Mouse (Mus musculus) midbrain, postnatal 0 days (tissue): ENCODE results near the gene Lrrc3b. TPM values are rescaled to one million over a fixed set of nuclear protein-coding genes. Genes with fewer than 3 reads are reported as not detected.

Experiments
- ATAC-seq: fragments of 200-750 bp; cut with Nextera tagmentation; 2 replicates; pipeline ENCODE4 v1.8.0; 2017; ENCODE audit warnings: moderate number of reproducible peaks, mild to moderate bottlenecking, moderate TSS enrichment, moderate library complexity; ENCODE audit not compliant: low FRiP score
- DNase-seq: peaks from one replicate; pipeline ENCODE4 v3.0.0-alpha.2; 2015; ENCODE audit warnings: low spot score
- H3K27ac ChIP-seq: fragments of 300-500 bp; sonication (generic); 2 replicates; pipeline ENCODE4 v1.5.1; 2014; ENCODE audit warnings: low read depth, mild to moderate bottlenecking, low read length, mixed read lengths
- H3K27me3 ChIP-seq: fragments of 300-500 bp; sonication (generic); 2 replicates; pipeline ENCODE4 v1.6.1; 2014; ENCODE audit warnings: low read length, control low read depth, mixed read lengths; ENCODE audit not compliant: insufficient read depth
- H3K36me3 ChIP-seq: fragments of 300-500 bp; sonication (generic); 2 replicates; pipeline ENCODE4 v1.6.1; 2014; ENCODE audit warnings: low read length, control low read depth, mixed read lengths; ENCODE audit not compliant: insufficient read depth
- H3K4me1 ChIP-seq: fragments of 300-500 bp; sonication (generic); 2 replicates; pipeline ENCODE4 v1.6.1; 2014; ENCODE audit warnings: mild to moderate bottlenecking, control low read depth, antibody characterized with exemption, low read length, mixed read lengths; ENCODE audit not compliant: insufficient read depth
- H3K4me2 ChIP-seq: fragments of 300-500 bp; sonication (generic); 2 replicates; pipeline ENCODE4 v1.6.1; 2014; ENCODE audit warnings: low read depth, mild to moderate bottlenecking, low read length, mixed read lengths; ENCODE audit not compliant: poor library complexity, severe bottlenecking
- H3K4me3 ChIP-seq: fragments of 300-500 bp; sonication (generic); 2 replicates; pipeline ENCODE4 v1.5.1; 2014; ENCODE audit warnings: low read depth, mild to moderate bottlenecking, low read length, moderate library complexity
- H3K9ac ChIP-seq: fragments of 300-500 bp; sonication (generic); replicated peaks from 2 replicates; pipeline ENCODE4 v1.6.1; 2014; ENCODE audit warnings: mild to moderate bottlenecking, low read length, moderate library complexity, mixed read lengths; ENCODE audit not compliant: poor library complexity, severe bottlenecking
- H3K9me3 ChIP-seq: fragments of 300-500 bp; sonication (generic); 2 replicates; pipeline ENCODE4 v1.6.1; 2016; ENCODE audit warnings: low read length, control low read depth
- CTCF ChIP-seq: IDR thresholded peaks from 2 replicates; pipeline ENCODE4 v1.5.1; 2016; ENCODE audit warnings: antibody characterized with exemption, mild to moderate bottlenecking
- WGBS: fragments of 180-500 bp; shearing (Covaris S2); extraction: QIAGEN DNeasy Blood & Tissue Kit; methylation state at CpG from one replicate; pipeline ENCODE4 v1.1.7; 2014; 5-methylcytosine and 5-hydroxymethylcytosine counted together
- polyA plus RNA-seq: library from polyadenylated mRNA; unstranded; fragments of >200 nt; fragmentation: Nextera tagmentation; extraction: Ambion mirVana; gene quantifications from 2 replicates; pipeline ENCODE4 v1.2.1, GENCODE M21; 2015
- total RNA-seq: library from RNA; depleted of rRNA; stranded (reverse); fragments of >200 nt; gene quantifications from 2 replicates; pipeline ENCODE4 v1.2.3, GENCODE M21; 2014

Gene Lrrc3b
- total and polyA plus RNA-seq, 2 experiments from 2014 or later, result 36.7 to 47.8 TPM

DNA sequence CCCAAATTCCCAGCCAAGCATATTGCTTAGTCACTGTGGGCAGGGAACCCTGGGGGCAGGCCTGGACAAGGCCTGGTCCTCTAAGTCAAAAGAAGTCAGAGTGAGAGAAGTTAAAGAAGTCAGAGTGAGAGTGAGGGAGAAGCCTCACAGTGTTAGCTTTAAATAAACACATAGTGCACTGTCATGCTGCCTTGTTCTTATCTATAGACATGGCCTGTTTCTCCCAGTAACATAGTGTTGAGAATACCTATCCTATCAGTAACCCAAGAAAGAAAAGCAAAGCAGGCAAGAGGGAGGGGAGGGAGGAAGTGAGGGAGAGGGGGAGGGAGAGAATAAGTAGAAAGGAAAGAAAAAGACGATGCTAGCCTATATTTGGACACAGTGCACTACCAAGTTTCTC lies 6.4 kb downstream of the Lrrc3b start:
- Histone ChIP-seq H3K4me2 (no peak overlapping the region), H3K27me3 (no peaks in the 10 kb centered on the region), H3K4me1 (peaks cover 6% of the 10 kb centered on the region; the same call in 1 of the 2 replicates), H3K9ac (no peak overlapping the region), H3K4me3 (no peak overlapping the region), H3K36me3 (no peaks in the 10 kb centered on the region), H3K27ac (no peak overlapping the region), H3K9me3 (no peaks in the 10 kb centered on the region)
- no peak for TF ChIP-seq CTCF
- no peak for DNase-seq
- WGBS, result 66% methylated on average over 1 of the region's 1 CpGs
- no peak for ATAC-seq

GRCm38 (mm10) chr14:15421624-15422023 lies 17.2 kb downstream of the Lrrc3b start:
- 85% methylated on average over 1 of the region's 1 CpGs for WGBS

GRCm38 (mm10) chr14:15410686-15411534 lies 27.9 kb downstream of the Lrrc3b start:
- ATAC-seq, result no peak
- Histone ChIP-seq H3K36me3 (no peaks in the 10 kb centered on the region), H3K9ac (no peak overlapping the region), H3K27ac (no peak overlapping the region), H3K27me3 (no peaks in the 10 kb centered on the region), H3K4me2 (no peak overlapping the region), H3K4me3 (no peak overlapping the region), H3K4me1 (no peaks in the 10 kb centered on the region), H3K9me3 (no peaks in the 10 kb centered on the region)
- 0 out of 2 replicates have a peak, but pooled peaks have one; percentile 11 for TF ChIP-seq CTCF
- WGBS, result 69% methylated on average over 8 of the region's 8 CpGs
- DNase-seq, result peak; percentile 6

More at GRCm38 (mm10) chr14:15421624-15422023, 17.2 kb downstream of the Lrrc3b start:
- H3K27ac ChIP-seq, result no peak overlapping the region
- no peaks in the 10 kb centered on the region for H3K27me3 ChIP-seq
- H3K36me3 ChIP-seq, result no peaks in the 10 kb centered on the region
- H3K4me2 ChIP-seq, result no peak overlapping the region
- H3K9ac ChIP-seq, result no peak overlapping the region
- ATAC-seq, result no peak
- DNase-seq, result no peak
- H3K4me3 ChIP-seq, result no peak overlapping the region
- 0 out of 2 replicates have a peak, but pooled peaks cover 6% of the 10 kb centered on the region for H3K9me3 ChIP-seq
- no peaks in the 10 kb centered on the region for H3K4me1 ChIP-seq
- TF ChIP-seq CTCF, result no peak

GRCm38 (mm10) chr14:15385536-15385935 lies 53.3 kb downstream of the Lrrc3b start:
- Histone ChIP-seq H3K4me3 (no peak overlapping the region), H3K4me1 (no peaks in the 10 kb centered on the region), H3K4me2 (no peak overlapping the region), H3K27me3 (no peaks in the 10 kb centered on the region), H3K36me3 (no peaks in the 10 kb centered on the region), H3K9me3 (no peaks in the 10 kb centered on the region), H3K9ac (no peak overlapping the region), H3K27ac (no peak overlapping the region)
- 83% methylated on average over 2 of the region's 2 CpGs for WGBS
- no peak for TF ChIP-seq CTCF
- DNase-seq, result no peak
- no peak for ATAC-seq

GRCm38 (mm10) chr14:15384972-15385371 lies 53.8 kb downstream of the Lrrc3b start:
- Histone ChIP-seq H3K4me2 (no peak overlapping the region), H3K9ac (no peak overlapping the region), H3K4me3 (no peak overlapping the region), H3K4me1 (no peaks in the 10 kb centered on the region), H3K27ac (no peak overlapping the region), H3K36me3 (no peaks in the 10 kb centered on the region), H3K9me3 (no peaks in the 10 kb centered on the region), H3K27me3 (no peaks in the 10 kb centered on the region)
- no peak for TF ChIP-seq CTCF
- 80% methylated on average over 2 of the region's 2 CpGs for WGBS
- ATAC-seq, result no peak
- DNase-seq, result no peak

- H3K27ac ChIP-seq, result no peak overlapping the region
- TF ChIP-seq CTCF, result no peak
- no peak overlapping the region for H3K9ac ChIP-seq
- no peaks in the 10 kb centered on the region for H3K9me3 ChIP-seq
- ATAC-seq (no peak), DNase-seq (no peak)
- no peaks in the 10 kb centered on the region for H3K27me3 ChIP-seq
- 63% methylated on average over 5 of the region's 5 CpGs for WGBS
- no peak overlapping the region for H3K4me3 ChIP-seq
- no peaks in the 10 kb centered on the region for H3K4me1 ChIP-seq
- no peak overlapping the region for H3K4me2 ChIP-seq
- no peaks in the 10 kb centered on the region for H3K36me3 ChIP-seq
These were observed 54.3 kb downstream of the Lrrc3b start for GRCm38 (mm10) chr14:15384532-15384931.
